Mouse (Mus musculus) heart, postnatal 0 days (tissue): ENCODE results near the gene Cadps. TPM values are rescaled to one million over a fixed set of nuclear protein-coding genes. Genes with fewer than 3 reads are reported as not detected.

Experiments
- ATAC-seq: fragments of 200-750 bp; cut with Nextera tagmentation; 2 replicates; pipeline ENCODE4 v1.8.0; 2017; ENCODE audit warnings: low read depth, moderate number of reproducible peaks, moderate library complexity; ENCODE audit not compliant: insufficient read depth
- DNase-seq: peaks from one replicate; pipeline ENCODE4 v3.0.0-alpha.2; 2016; ENCODE audit warnings: low spot score
- H3K27ac ChIP-seq: fragments of 300-500 bp; sonication (generic); 2 replicates; pipeline ENCODE4 v1.5.1; 2014; ENCODE audit warnings: low read depth, mild to moderate bottlenecking
- H3K27me3 ChIP-seq: fragments of 300-500 bp; sonication (generic); 2 replicates; pipeline ENCODE4 v1.6.1; 2014; ENCODE audit warnings: low read length, mixed read lengths; ENCODE audit not compliant: control insufficient read depth, insufficient read depth
- H3K36me3 ChIP-seq: fragments of 300-500 bp; sonication (generic); replicated peaks from 2 replicates; pipeline ENCODE4 v1.6.1; 2014; ENCODE audit warnings: low read length, mixed read lengths; ENCODE audit not compliant: control insufficient read depth, insufficient read depth
- H3K4me1 ChIP-seq: fragments of 300-500 bp; sonication (generic); 2 replicates; pipeline ENCODE4 v1.6.1; 2014; ENCODE audit warnings: antibody characterized with exemption; ENCODE audit not compliant: control insufficient read depth, insufficient read depth
- H3K4me2 ChIP-seq: fragments of 300-500 bp; sonication (generic); 2 replicates; pipeline ENCODE4 v1.6.1; 2014; ENCODE audit warnings: low read depth, mild to moderate bottlenecking, low read length, moderate library complexity
- H3K4me3 ChIP-seq: fragments of 300-500 bp; sonication (generic); 2 replicates; pipeline ENCODE4 v1.5.1; 2014; ENCODE audit warnings: low read depth, low read length
- H3K9ac ChIP-seq: fragments of 300-500 bp; sonication (generic); replicated peaks from 2 replicates; pipeline ENCODE4 v1.6.1; 2014; ENCODE audit warnings: low read depth, low read length, mixed read lengths
- H3K9me3 ChIP-seq: fragments of 300-500 bp; sonication (generic); replicated peaks from 2 replicates; pipeline ENCODE4 v1.6.1; 2016; ENCODE audit warnings: low read length; ENCODE audit not compliant: control insufficient read depth
- CTCF ChIP-seq: IDR thresholded peaks from 2 replicates; pipeline ENCODE4 v1.5.1; 2016; ENCODE audit warnings: antibody characterized with exemption, control low read depth, low read depth
- EP300 ChIP-seq: IDR thresholded peaks from 2 replicates; pipeline ENCODE4 v1.6.1; 2016; ENCODE audit warnings: antibody characterized with exemption, low read depth
- WGBS: fragments of 180-500 bp; shearing (Covaris S2); extraction: QIAGEN DNeasy Blood & Tissue Kit; methylation state at CpG from one replicate; pipeline ENCODE4 v1.1.7; 2014; 5-methylcytosine and 5-hydroxymethylcytosine counted together
- polyA plus RNA-seq: library from polyadenylated mRNA; unstranded; fragments of >200 nt; fragmentation: Nextera tagmentation; extraction: Ambion mirVana; gene quantifications from 2 replicates; pipeline ENCODE4 v1.2.1, GENCODE M21; 2015
- total RNA-seq: library from RNA; depleted of rRNA; stranded (reverse); fragments of >200 nt; gene quantifications from 2 replicates; pipeline ENCODE4 v1.2.3, GENCODE M21; 2014; ENCODE audit warnings: low replicate concordance

The Cadps gene
- total and polyA plus RNA-seq, 2 experiments from 2014 or later = 0.03 to 5.2 TPM

- H3K9me3 ChIP-seq = no peaks in the 10 kb centered on the region
- TF ChIP-seq EP300 (no peak), CTCF (no peak)
- H3K9ac ChIP-seq = no peak overlapping the region
- WGBS = under 1% methylated on average over 39 of the region's 39 CpGs
- H3K4me3 ChIP-seq = peak overlapping the region; percentile 43
- peaks cover 100% of the 10 kb centered on the region for H3K27me3 ChIP-seq
- H3K27ac ChIP-seq = no peak overlapping the region
- H3K4me2 ChIP-seq = peak overlapping the region; percentile 39
- ATAC-seq (no peak), DNase-seq (no peak)
- H3K4me1 ChIP-seq = 0 out of 2 replicates have a peak, but pooled peaks cover 3% of the 10 kb centered on the region
- H3K36me3 ChIP-seq = no peaks in the 10 kb centered on the region
Observed at GRCm38 (mm10) chr14:12344746-12345240, 478.1 kb downstream of the Cadps start.

GRCm38 (mm10) chr14:12344061-12344745 lies 478.7 kb downstream of the Cadps start:
- no peak for ATAC-seq
- H3K9ac ChIP-seq = no peak overlapping the region
- no peaks in the 10 kb centered on the region for H3K9me3 ChIP-seq
- H3K27ac ChIP-seq = no peak overlapping the region
- 0 out of 2 replicates have a peak, but pooled peaks cover 3% of the 10 kb centered on the region for H3K4me1 ChIP-seq
- H3K27me3 ChIP-seq = peaks cover 100% of the 10 kb centered on the region
- 4% methylated on average over 24 of the region's 24 CpGs for WGBS
- no peak for TF ChIP-seq CTCF
- no peak for TF ChIP-seq EP300
- no peaks in the 10 kb centered on the region for H3K36me3 ChIP-seq
- DNase-seq = no peak
- no peak overlapping the region for H3K4me2 ChIP-seq
- H3K4me3 ChIP-seq = peak overlapping the region; percentile 43; the same call in 1 of the 2 replicates

DNA sequence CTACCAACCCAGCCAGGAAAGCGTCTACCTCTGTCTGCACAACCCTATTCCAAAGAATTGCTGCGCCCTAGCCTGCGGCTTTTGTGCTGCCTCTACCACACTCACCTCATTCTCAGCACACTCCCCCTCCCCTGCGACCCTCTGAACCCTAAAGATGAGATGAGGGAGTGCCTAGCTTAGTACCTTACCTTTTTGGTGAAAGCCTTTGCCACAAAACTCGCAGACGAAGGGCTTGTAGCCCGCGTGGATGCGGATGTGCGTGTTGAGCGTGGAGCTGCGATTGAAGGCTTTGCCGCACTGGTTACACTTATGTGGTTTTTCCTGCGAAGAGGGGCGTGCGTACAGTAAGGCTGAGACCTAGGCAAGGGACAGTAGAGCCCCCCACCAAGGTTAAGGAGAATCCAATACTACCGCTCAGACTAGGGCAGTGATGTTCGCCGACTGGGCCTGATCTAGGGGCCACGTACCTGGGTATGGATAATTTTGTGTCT lies 479.4 kb downstream of the Cadps start:
- no peak overlapping the region for H3K4me2 ChIP-seq
- H3K27me3 ChIP-seq = peaks cover 99% of the 10 kb centered on the region
- 0 out of 2 replicates have a peak, but pooled peaks cover 3% of the 10 kb centered on the region for H3K4me1 ChIP-seq
- DNase-seq (no peak), ATAC-seq (no peak)
- TF ChIP-seq EP300 (no peak), CTCF (no peak)
- no peaks in the 10 kb centered on the region for H3K9me3 ChIP-seq
- no peak overlapping the region for H3K9ac ChIP-seq
- WGBS = 3% methylated on average over 20 of the region's 20 CpGs
- H3K27ac ChIP-seq = no peak overlapping the region
- no peaks in the 10 kb centered on the region for H3K36me3 ChIP-seq
- no peak overlapping the region for H3K4me3 ChIP-seq

- no peaks in the 10 kb centered on the region for H3K9me3 ChIP-seq
- H3K36me3 ChIP-seq = no peaks in the 10 kb centered on the region
- H3K9ac ChIP-seq = no peak overlapping the region
- 0 out of 2 replicates have a peak, but pooled peaks cover 3% of the 10 kb centered on the region for H3K4me1 ChIP-seq
- no peak overlapping the region for H3K4me2 ChIP-seq
- no peak for TF ChIP-seq EP300
- 3% methylated on average over 23 of the region's 23 CpGs for whole genome bisulfite sequencing
- ATAC-seq (no peak), DNase-seq (no peak)
- peaks cover 99% of the 10 kb centered on the region for H3K27me3 ChIP-seq
- H3K27ac ChIP-seq = no peak overlapping the region
- no peak overlapping the region for H3K4me3 ChIP-seq
Observed at GRCm38 (mm10) chr14:12342458-12343131, 480.3 kb downstream of the Cadps start.

DNA sequence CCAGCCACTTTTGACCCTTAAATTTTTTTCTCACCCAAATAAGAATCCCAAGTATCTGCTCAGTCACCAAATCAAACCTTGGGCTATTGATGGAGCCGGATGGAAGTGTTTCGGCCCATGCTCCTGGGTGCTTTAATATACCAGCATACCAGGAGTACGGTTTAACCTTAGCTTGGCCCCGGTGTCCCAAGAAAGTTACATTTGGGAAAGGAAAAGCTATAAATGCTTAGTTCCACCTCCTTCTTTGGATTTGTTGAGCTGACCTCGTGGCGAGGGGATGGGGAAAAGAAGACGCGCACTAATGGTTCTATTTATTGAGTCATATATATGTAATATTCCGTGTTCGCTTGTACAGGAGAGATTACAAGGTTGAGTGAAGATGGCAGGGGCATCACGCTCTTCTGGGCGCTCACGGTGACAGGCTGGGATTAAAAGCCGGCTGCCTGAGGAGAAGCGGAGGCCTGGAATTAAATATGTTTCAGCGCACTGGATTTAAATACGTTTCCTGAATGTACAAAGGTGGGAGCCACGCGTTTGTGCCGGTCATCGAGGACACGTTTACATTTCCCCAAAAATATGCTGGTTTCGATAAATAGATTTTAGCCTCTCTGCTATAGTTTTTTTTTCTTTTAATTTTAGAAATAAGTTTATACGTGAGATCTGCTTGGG lies 481.0 kb downstream of the Cadps start:
- Histone ChIP-seq H3K27ac (no peak overlapping the region), H3K4me1 (0 out of 2 replicates have a peak, but pooled peaks cover 3% of the 10 kb centered on the region), H3K9me3 (no peaks in the 10 kb centered on the region), H3K27me3 (peaks cover 99% of the 10 kb centered on the region), H3K36me3 (no peaks in the 10 kb centered on the region), H3K9ac (no peak overlapping the region), H3K4me3 (peak overlapping the region; percentile 21; the same call in 1 of the 2 replicates), H3K4me2 (no peak overlapping the region)
- TF ChIP-seq CTCF (no peak), EP300 (no peak)
- ATAC-seq = no peak
- WGBS = 5% methylated on average over 24 of the region's 24 CpGs
- DNase-seq = no peak
